Mouse (Mus musculus) spleen, adult 2 months (tissue): Measurements from ENCODE around the gene Ambra1.

Experiments
- CTCF ChIP-seq: fragments of 200-500 bp; IDR thresholded peaks from 2 replicates; pipeline ENCODE4 v1.5.1; 2011; ENCODE audit warnings: mild to moderate bottlenecking, inconsistent platforms; ENCODE audit not compliant: insufficient read depth, insufficient read length, insufficient replicate concordance; ENCODE audit errors: extremely low read depth
- POLR2A ChIP-seq: fragments of 200-500 bp; IDR thresholded peaks from 2 replicates; pipeline ENCODE4 v1.6.1; 2011; ENCODE audit warnings: low read depth, low read length, inconsistent platforms

- no peak for TF ChIP-seq POLR2A
- TF ChIP-seq CTCF: no peak
Observed at GRCm38 (mm10) chr2:91744686-91745085, 14.8 kb downstream of the Ambra1 start.
